Mouse (Mus musculus) left cerebral cortex, postnatal 4 days (tissue): ENCODE results near the gene Hcfc2. TPM values are rescaled to one million over a fixed set of nuclear protein-coding genes. Genes with fewer than 3 reads are reported as not detected.

ENCODE experiments used
- DNase-seq: peaks from one replicate; pipeline ENCODE4 v3.0.0-alpha.2; 2022
- intact Hi-C: fragments of 180-260 bp; cut with DNase I; formaldehyde crosslinking; loops from one replicate; pipeline ENCODE4 v1.15.1; 2025
- total RNA-seq, 2 experiments: library from RNA; stranded (reverse); gene quantifications; 2 replicates each; pipeline ENCODE4 v1.2.3; 2021

Gene Hcfc2
- total RNA-seq, result 10 to 100 TPM; 30.9 to 37.9 TPM

DNA sequence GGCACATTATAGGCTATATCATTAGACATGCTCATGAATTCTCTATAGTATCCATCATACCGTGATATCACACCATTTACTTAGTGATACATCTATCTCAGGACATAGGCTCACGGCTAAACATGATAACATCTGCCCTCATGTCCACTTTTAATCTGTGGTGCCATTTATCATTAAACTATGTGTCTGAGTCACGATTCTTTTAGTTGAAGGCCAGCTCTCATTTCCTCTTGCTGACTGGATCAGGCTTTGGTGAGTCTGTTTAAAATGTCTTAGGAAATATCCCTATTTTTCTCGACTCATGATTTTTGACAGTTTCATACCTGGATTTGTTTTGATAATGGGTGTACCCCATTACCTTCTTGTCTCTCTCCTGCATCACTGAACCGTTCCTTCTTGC is at the start of gene Hcfc2:
Hcfc2 (plus strand) TSS at position 205 of the 400 bp plus-strand sequence.
- intact Hi-C loops, result no loop called here
- DNase-seq, result no peak

DNA sequence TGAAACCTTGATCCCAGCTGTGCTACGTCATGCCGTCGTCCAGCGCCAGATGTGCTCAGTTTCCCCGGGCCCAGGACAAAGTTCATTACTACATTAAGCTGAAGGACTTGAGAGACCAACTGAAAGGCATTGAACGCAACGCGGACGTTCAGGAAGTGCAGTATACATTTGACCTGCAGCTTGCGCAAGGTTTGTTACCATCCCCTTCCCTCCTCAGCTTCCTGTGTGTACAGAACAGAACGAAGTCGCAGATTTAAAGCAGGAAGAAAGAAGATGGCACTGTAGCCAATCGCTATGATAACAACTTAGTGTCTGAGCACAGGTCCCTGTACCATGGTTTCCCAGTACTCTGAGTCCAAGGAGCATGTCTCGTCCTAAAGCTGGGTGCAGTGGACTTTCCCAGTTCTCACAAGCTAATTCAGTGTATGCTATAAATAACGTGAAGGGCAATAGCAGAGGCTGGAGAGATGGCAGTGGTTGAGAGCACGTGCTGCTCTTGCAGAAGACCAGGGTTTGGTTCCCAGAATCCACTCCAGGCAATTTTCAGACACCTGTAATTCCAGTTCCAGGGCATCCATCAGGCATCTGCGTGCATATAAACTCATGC is 48.7 kb upstream of the Hcfc2 start:
- intact Hi-C loops, result no loop called here
- no peak for DNase-seq

DNA sequence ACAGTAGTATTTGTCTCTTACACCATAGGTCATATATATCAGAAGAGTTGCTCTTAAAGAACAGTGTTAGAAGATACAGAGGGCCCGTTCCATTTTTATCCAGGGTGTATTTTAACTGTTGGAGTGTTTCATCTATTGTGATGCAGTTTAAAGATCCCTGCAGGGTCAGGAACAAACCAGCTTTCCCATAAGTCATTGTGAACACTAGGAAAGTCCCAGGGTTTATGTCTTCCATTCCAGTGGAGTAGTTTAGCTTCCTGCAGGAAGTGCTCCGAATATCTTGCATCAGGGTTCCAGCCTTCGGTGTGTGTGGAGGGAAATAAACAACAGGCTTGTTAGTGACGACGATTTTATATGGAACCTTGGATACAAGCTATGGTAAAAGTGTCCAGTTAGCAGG is 44.7 kb upstream of the Hcfc2 start:
- intact Hi-C loops, result no loop called here
- no peak for DNase-seq

DNA sequence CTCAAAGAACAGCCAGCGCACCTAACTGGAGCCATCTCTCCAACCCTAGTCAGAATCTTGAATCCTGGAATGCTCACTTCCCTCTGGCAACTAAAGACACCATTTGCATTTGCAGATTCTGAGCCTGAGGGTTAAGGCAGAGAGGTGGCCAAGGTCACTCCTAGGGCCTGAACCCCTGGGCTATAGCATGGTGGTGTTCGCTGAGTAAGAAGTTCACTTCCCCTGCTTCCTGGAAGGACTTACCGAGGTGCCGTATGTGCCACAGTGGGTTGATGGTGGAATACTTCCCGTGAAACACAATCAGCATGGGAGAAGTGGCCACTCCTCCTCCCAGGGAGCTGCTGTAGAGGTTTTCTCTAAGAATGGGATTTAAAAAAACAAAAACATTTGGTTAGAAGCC is 43.3 kb upstream of the Hcfc2 start:
- DNase-seq, result no peak
- intact Hi-C loops, result no loop called here

DNA sequence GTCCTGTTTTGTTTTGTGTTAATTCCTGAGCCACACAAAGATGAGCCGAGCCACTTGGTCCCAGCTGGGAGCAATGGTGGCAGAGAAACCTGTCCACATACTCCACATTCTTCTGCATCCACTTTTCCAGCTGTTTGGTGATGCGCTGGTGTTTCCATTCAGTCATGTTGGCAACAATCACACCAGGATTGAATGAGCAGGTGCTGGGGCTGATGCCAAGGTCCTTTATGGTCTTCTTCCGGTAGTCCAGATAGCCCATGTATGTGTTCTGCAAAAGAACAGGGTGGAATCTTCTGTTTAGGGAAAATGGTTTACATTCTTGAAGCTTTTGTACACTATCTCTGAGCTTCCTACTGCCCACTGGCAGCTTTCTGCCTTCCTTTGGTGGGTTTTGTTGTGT is 41.4 kb upstream of the Hcfc2 start:
- DNase-seq, result no peak
- intact Hi-C loops, result no loop called here

DNA sequence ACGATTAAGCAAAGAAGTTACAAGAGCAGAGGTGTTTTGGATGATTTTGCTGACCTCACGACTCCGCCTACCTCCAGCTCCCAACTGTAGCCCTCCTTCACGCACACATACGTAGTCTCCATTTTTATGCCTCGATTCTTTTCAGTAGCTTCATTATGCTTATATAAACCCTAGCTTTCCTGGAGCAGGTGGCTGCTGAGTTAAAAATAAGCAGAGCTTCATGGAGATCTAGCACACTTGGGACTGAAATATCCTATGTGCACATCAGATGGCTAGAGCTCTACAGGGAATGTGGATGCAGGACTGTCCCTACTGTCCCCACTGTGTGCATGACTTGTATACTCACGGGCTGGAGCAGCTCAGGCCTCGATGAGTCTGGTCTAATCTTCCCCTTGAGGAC is 34.1 kb upstream of the Hcfc2 start:
- DNase-seq, result no peak
- intact Hi-C loops, result loop anchor here (10.0 kb wide), 1 partner anchor 93 kb away; no protein-coding TSS in a partner anchor

DNA sequence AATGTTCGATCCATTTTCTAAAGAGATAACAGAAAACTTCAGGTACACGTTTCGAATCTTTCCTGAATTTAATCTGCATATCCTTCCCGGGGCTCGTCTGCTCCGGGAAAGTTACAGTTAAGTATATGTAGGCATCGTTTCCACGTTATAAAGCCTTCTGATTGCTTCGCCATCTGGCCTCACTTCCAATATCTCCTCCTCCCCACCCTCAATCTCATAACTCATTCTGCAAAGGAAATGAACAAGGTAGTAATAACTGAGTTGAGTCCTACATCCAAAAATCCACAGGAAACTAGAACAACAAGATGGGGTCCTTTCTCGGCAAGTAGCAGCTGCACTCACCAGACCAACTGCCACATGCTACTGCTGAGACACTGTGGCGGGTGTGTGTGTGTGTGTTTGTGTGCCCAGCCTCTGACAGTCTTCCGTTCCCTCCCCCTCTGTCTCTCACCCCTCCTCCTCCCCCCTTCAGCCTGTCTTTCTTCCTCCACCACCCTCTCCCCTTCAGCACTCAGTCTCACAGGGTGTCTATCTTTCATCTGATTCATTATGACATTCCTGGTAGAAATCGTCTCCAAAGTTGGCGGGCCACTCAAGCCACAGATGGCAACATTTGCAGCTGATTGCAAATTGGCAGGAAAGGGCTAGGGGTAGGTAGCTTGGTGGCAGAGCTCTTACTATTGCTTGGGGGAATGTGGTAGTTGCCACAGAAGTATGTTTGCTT is 33.5 kb upstream of the Hcfc2 start:
- intact Hi-C loops, result loop anchor here (10.0 kb wide), 1 partner anchor 92 kb away; no protein-coding TSS in a partner anchor
- peak; percentile 77 for DNase-seq

DNA sequence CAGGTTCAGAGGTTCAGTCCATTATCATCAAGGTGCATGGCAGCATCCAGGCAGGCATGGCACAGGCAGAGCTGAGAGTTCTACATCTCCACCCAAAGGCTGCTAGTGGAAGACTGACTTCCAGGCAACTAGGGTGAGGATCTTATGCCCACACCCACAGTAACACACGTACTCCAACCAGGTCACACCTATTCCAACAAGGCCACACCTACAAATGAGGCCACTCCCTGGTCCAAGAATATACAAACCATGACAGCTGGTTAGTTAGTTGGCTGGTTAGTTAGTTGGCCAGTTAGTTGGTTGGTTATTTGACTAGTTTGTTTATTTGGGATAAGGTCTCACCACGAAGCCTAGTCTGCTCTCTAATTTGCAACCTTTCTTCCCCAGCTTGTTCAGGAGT is 32.7 kb upstream of the Hcfc2 start:
- no peak for DNase-seq
- intact Hi-C loops, result loop anchor here (10.0 kb wide), 1 partner anchor 92 kb away; no protein-coding TSS in a partner anchor

DNA sequence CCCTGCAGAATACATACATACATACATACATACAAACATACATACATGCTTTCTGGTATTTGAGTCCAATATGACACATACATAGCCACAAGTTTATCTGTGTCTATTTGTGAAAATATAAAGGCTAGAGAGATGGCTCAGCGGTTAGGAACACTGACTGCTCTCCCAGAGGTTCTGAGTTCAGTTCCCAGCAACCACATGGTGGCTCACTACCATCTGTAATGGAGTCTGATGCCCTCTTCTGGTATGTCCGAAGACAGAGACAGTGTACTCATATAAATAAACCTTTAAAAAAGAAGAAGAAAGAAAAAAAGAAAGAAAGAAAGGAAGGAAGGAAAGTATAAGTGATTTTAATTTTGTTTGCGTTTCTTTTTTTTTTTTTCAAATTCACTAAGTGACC is 30.0 kb upstream of the Hcfc2 start:
- intact Hi-C loops, result loop anchor here (10.0 kb wide), 1 partner anchor 89 kb away; no protein-coding TSS in a partner anchor
- no peak for DNase-seq

DNA sequence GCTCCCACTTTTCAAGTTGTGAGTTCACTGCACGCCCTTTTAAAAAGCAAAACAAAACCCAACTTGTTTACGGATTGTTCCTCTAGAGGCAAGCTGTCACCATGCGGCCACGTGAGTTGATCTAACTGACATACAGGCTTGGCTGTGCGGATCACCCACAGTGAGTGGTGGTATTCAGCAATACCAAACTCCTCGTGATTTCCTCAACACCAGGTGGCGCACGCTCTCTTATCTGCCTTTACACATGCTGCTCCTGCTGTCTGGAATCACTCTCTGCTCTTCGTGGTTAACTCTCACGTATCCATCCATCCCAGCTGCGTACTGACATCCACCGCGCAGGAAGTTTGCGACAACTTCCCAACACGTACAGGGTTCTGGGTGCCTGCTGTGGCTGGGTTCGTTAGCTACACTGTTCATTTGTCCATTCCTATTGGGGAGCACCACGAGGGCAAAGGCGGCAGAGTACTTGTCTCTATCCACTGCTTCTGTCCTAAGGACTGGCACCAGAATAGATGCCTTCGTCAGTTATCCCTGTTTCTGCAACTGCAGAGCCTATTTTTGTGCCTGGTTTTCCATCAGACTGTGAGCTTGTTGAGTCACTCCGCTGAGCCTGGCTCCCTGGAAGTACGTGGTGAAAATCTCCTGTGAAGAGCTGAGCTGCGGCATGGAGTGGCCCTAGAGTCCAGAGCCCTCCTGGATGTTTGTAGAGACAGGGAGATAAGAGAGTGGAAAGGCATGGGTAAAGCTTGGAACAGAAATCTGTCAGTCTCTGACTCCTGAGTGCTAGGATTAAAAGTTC is 29.3 kb upstream of the Hcfc2 start:
- DNase-seq, result peak; percentile 95
- intact Hi-C loops, result loop anchor here (10.0 kb wide), 1 partner anchor 88 kb away; no protein-coding TSS in a partner anchor

DNA sequence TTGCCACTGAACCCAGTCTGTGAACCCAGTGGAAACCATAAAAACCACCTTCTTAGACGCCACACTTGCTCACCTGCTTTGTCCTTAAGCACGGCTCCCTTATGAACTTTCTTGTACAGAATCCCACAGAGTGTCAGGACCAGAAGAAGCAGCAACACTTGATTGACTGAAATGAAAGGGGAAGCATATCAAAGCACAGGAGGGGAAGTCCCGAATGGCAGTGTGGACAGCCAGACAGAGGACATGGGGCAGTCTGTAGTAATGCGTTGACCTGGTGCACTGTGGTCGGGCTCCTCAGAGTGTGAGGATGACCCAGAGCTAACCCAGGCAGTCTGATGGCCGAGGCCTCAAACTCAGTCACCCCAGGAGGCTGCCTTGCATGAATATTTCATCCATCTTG is 25.8 kb upstream of the Hcfc2 start:
- DNase-seq, result no peak
- intact Hi-C loops, result no loop called here

DNA sequence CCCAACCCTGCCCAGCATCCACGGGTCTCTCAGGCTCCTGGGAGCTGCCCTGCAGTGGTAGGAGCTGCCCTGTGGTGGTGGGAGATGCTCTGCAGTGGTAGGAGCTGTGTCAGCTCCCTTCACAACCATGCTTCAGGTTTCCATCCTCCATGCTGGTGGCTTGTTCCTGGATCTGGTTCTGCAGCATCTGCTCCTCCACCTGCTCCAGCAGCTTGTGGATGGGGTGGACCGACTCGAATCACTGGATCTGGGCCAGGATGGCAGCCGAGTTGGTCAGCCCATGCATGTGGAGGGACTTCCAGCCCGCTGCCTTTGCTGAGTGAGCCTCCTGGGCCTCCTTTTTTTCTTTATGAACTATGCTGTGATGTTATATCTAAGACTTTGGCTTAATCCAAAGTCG is 19.0 kb upstream of the Hcfc2 start:
- DNase-seq, result peak; percentile 92
- intact Hi-C loops, result no loop called here

DNA sequence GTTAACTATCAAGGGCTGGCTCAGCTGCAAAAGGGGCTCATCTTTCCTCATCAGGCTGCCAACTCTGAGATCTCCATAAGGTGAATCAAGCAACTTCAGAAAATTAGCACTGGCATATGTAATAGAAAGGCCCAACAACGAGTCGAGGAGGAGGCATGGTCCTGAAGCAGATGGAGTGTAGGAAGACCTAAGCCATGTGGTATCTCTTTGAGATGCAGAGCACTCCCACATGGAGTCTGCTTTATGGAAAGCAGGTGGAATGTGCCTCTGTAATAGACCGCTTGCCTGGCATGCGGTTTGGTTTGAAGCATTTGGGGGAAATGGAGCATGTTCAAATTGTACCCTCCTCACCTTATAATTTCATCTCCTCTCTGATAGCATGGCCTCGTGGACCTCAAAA is 15.2 kb upstream of the Hcfc2 start:
- DNase-seq, result no peak

DNA sequence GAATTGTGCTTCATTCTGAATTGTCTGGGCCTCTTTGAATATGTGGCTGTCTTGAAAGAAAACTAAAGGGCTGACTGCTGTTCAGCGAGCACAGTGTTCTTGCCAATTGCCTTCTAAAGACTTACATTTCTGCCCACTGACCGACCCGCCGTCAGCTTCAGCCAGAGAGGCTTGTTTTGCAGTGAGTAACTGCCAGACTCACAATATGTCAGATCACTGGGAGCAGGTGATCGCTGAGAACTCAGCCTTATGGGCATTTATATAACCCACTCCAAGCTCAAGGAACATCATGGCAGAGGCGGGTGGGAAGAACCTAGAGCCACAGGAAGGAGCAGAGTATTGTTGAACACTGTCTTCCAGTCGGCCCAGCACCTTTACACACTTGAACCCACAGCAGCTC is 14.3 kb upstream of the Hcfc2 start:
- DNase-seq, result no peak
- intact Hi-C loops, result no loop called here

More for the DNA sequence above, 15.2 kb upstream of the Hcfc2 start:
- intact Hi-C loops, result no loop called here

DNA sequence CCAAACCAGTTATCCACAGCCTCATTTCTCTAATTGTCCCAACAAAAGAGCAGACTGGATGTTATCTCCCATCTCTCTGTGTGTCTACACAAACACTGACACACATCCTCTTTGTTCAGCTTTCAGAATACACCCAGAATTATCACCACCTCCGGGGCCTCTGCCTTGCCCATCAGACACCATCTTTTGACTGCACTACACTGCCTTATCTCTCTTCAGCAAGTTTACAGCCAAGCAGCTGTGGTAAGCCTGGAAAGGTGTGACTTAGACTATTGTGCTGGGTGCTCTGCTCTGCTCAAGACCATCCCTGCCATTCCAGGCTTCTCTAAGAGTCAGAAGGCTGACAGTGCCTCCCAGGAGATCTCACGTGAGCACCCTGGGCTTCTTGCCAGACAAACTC is 10.5 kb upstream of the Hcfc2 start:
- intact Hi-C loops, result no loop called here
- DNase-seq, result no peak

DNA sequence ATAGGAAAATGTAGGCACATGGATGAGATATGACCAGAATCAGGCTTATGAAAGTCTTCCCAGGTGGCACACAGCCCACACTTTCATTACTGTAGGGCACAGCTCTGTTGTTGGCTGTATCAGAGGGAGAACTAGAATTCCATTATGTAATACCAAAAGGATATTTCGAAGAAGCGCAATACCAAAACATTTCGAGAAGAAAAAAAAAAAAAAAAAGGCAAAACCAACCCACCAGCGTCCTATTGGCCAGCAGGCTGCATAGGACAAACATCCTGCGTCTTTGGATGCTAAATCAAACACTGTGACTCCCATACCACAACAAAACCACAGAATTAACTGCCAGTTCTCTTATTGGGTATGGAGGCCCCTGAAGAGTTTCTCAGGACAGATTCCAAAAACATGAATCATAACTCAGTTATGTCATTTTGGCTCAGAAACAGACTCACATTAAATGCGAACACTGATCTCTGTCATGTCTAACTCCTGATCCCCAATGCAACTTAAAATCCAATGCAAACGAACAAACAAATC is 6.2 kb upstream of the Hcfc2 start:
- no peak for DNase-seq
- intact Hi-C loops, result no loop called here

DNA sequence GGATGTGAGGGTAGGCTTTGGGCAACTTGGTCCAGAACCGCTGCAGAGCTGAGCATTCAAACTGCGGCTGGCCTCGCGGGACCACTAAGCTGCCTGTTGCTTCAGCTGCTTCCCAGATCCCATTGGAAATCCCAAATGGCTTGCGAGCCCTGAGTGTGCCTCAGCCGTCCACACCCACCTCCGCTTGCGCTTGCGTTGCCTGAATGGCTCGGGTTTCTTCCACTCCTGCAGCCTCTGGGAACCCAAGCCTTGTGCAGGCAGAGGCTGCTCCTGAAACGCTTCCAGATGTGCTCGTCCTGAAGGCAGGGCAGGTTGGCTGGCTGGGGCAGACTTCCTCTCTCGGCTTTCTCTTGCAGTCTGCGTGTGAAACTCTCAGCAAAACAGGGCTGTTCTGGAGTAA is 5.5 kb upstream of the Hcfc2 start, which contains the start of gene Glt8d2:
Glt8d2 (minus strand) TSS at position 157 of the 400 bp plus-strand sequence.
- intact Hi-C loops, result no loop called here
- peak; percentile 11 for DNase-seq

DNA sequence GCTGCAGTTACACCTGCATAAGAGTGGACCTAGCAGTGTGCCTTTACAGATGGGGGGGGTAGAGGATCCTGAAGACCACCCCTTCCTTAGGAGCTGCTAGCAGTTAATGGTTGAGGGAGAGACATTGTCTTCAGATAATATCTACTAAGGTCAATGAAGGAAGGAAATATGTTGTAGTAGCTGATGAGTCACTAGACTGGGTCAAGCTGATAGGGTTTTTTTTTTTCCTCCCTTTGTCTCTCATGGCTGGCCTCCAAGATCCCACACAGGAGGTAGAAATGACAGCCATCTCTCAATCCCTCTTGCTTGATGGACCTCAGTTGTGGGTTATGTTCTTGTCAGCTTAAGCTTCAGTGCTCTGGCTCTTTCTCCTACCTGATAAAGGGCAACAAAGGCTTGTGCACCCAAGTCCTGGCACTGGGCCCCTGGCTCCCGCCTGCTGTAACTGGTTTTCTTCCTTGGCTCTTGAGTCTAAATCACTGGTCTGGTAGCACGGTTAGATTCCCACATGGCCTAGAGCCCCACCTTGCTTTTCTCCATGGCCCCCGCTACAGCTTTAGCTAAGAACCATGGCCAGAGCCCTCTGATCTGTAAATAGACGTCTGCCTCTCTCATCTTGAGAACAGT is 606 bp downstream of the Hcfc2 start:
- intact Hi-C loops, result no loop called here
- DNase-seq, result peak; percentile 21

DNA sequence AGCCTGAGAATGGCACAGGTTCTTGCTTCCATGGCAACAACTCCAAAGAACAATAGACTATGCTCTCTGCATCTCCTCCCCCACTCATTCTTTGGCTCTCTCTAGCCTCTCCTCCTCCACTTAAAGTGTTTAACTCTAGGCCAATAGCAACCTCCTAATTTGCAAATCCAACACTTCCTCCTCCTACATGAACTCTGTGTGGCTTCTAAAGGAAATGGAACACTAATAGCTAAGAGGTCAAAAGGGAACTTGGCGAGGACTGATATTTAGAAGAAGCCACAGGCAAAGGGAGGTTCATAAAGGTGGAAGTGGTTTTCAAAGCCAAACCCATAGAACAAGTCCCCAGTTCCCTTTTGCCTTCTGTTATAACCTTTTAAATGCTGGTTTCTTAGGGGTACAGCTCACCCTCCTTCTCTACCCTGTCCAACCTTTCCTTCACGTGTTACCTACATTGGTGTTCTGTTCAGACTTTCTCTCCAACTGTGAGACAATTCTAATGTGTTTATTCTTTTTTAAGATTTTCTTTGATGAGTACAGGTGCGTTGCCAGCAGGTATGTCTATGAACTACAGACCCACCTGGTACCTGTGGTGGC is 1.4 kb downstream of the Hcfc2 start:
- DNase-seq, result no peak
- intact Hi-C loops, result no loop called here

DNA sequence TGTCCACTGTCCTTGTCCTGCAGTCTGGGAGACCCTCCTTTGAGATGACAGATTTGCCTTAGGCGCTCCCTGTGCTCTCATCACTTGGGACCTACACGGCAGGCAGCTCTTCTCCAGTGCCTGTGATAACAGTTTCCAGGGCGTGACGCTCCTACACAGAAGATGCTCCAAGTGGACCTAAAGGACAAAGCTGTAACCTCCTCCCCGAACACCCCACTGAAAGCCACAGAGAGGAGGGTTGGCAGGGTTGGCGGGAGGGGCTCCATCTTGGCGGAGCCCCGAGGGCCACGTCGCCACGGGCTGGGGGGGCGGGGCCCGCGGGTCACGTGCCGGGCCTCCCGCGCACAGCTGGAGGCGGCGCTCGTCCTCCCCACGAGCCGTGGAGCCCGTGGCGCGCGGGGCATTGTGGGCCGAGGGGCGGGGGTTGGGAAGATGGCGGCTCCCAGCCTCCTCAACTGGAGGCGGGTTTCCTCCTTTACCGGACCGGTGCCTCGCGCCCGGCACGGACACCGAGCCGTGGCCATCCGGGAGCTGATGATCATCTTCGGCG is 2.8 kb downstream of the Hcfc2 start:
- peak; percentile 92 for DNase-seq
- intact Hi-C loops, result no loop called here
